Mouse (Mus musculus) left cerebral cortex, adult 8-10 months (tissue): ENCODE data around the gene Dars2. TPM values are rescaled to one million over a fixed set of nuclear protein-coding genes. Genes with fewer than 3 reads are reported as not detected.

Experiments
- total RNA-seq, 4 experiments: library from RNA; stranded (reverse); gene quantifications; 2 replicates each; pipeline ENCODE4 v1.2.4; 2022

Gene Dars2
- total RNA-seq, 4 experiments from 2014 or later = 20.4 to 27.5 (median 24.7) TPM

Other genes with a start within 250 kb of the Dars2 start
- 10 to 100 TPM; 37.8 to 43.1 (median 40.2) TPM for gene Rc3h1, start 164.2 kb downstream of the Dars2 start, total RNA-seq
- gene Serpinc1, start 92.1 kb downstream of the Dars2 start, total RNA-seq = under 1 TPM in 2 of 4 experiments, not detected in 2; 0.14 to 0.39 TPM
- gene Zbtb37, start 35.8 kb downstream of the Dars2 start, total RNA-seq = 10 to 100 TPM; 20.1 to 25.1 (median 21.3) TPM
- 1 to 10 TPM; 1.6 to 2.7 (median 1.7) TPM for gene Cenpl, start 55 bp upstream of the Dars2 start, total RNA-seq
- gene Klhl20, start 60.9 kb upstream of the Dars2 start, total RNA-seq = 10 to 100 TPM; 16.5 to 19.5 (median 17.6) TPM
- gene Ankrd45, start 72.0 kb upstream of the Dars2 start, total RNA-seq = 10 to 100 TPM; 69.2 to 76.3 (median 74.0) TPM
- under 1 TPM in 1 of 4 experiments, not detected in 3; 0.37 TPM for gene Tex50, start 88.7 kb upstream of the Dars2 start, total RNA-seq
- 100 to 1,000 TPM; 344 to 455 (median 377) TPM for gene Prdx6, start 180.6 kb upstream of the Dars2 start, total RNA-seq